Mouse (Mus musculus): Measurements from ENCODE around the gene Pafah1b3.

The Pafah1b3 gene

GRCm38 (mm10) chr7:25271651-25272444, 25.9 kb downstream of the Pafah1b3 start:
- in situ Hi-C loops (cut with MboI, MseI): loop anchor here (5.0 to 25.0 kb wide), 3 partner anchors 47 to 1965 kb away; partner anchors contain the start of genes Coq8b (in 1 of the 2), Dedd2 (in 1 of the 2), Itpkc (in 1 of the 2) and Zfp526 (in 1 of the 2)

- in situ Hi-C loops (cut with MboI, MseI): loop anchor here (5.0 to 25.0 kb wide), 3 partner anchors 46 to 1966 kb away; partner anchors contain the start of genes Coq8b (in 1 of the 2), Dedd2 (in 1 of the 2), Itpkc (in 1 of the 2) and Zfp526 (in 1 of the 2)
Measured at GRCm38 (mm10) chr7:25270652-25271633, 26.8 kb downstream of the Pafah1b3 start.

GRCm38 (mm10) chr7:25269545-25270271, 28.1 kb downstream of the Pafah1b3 start:
- in situ Hi-C loops (cut with MboI, MseI): loop anchor here (5.0 to 25.0 kb wide), 3 partner anchors 45 to 1968 kb away; partner anchors contain the start of genes Coq8b (in 1 of the 2), Dedd2 (in 1 of the 2), Itpkc (in 1 of the 2) and Zfp526 (in 1 of the 2)

- in situ Hi-C loops (cut with MboI, MseI): loop anchor here in 1 of 2 experiments (25.0 kb wide), 1 partner anchor 1968 kb away; the partner anchor contains the start of genes Coq8b and Itpkc
Measured at GRCm38 (mm10) chr7:25269029-25269428, 28.8 kb downstream of the Pafah1b3 start.

- in situ Hi-C loops (cut with MboI, MseI): loop anchor here in 1 of 2 experiments (25.0 kb wide), 1 partner anchor 1969 kb away; the partner anchor contains the start of genes Coq8b and Itpkc
Measured at GRCm38 (mm10) chr7:25268588-25268987, 29.2 kb downstream of the Pafah1b3 start.

GRCm38 (mm10) chr7:25267751-25268463, 29.9 kb downstream of the Pafah1b3 start:
- in situ Hi-C loops (cut with MboI, MseI): loop anchor here in 1 of 2 experiments (25.0 kb wide), 1 partner anchor 1969 kb away; the partner anchor contains the start of genes Coq8b and Itpkc

- in situ Hi-C loops (cut with MboI, MseI): loop anchor here in 1 of 2 experiments (25.0 kb wide), 1 partner anchor 1970 kb away; the partner anchor contains the start of genes Coq8b and Itpkc
Measured at GRCm38 (mm10) chr7:25267301-25267750, 30.5 kb downstream of the Pafah1b3 start, which contains the start of gene Cic. Gene Cic, plus strand, starts transcription at chr7:25267704.

GRCm38 (mm10) chr7:25266180-25266962, 31.4 kb downstream of the Pafah1b3 start:
- in situ Hi-C loops (cut with MboI, MseI): loop anchor here in 1 of 2 experiments (25.0 kb wide), 1 partner anchor 1971 kb away; the partner anchor contains the start of genes Coq8b and Itpkc

GRCm38 (mm10) chr7:25265743-25266142, 32.0 kb downstream of the Pafah1b3 start:
- in situ Hi-C loops (cut with MboI, MseI): loop anchor here in 1 of 2 experiments (25.0 kb wide), 1 partner anchor 1972 kb away; the partner anchor contains the start of genes Coq8b and Itpkc

GRCm38 (mm10) chr7:25263968-25264870, 33.6 kb downstream of the Pafah1b3 start:
- in situ Hi-C loops (cut with MboI, MseI): loop anchor here in 1 of 2 experiments (25.0 kb wide), 1 partner anchor 1973 kb away; the partner anchor contains the start of genes Coq8b and Itpkc

GRCm38 (mm10) chr7:25261896-25262295, 35.9 kb downstream of the Pafah1b3 start:
- in situ Hi-C loops (cut with MboI, MseI): loop anchor here in 1 of 2 experiments (25.0 kb wide), 1 partner anchor 1975 kb away; the partner anchor contains the start of genes Coq8b and Itpkc

- in situ Hi-C loops (cut with MboI, MseI): loop anchor here in 1 of 2 experiments (25.0 kb wide), 1 partner anchor 1985 kb away; the partner anchor contains the start of genes Coq8b and Itpkc
Measured at GRCm38 (mm10) chr7:25251822-25252221, 46.0 kb downstream of the Pafah1b3 start.

GRCm38 (mm10) chr7:25251071-25251791, 46.6 kb downstream of the Pafah1b3 start:
- in situ Hi-C loops (cut with MboI, MseI): loop anchor here in 1 of 2 experiments (25.0 kb wide), 1 partner anchor 1986 kb away; the partner anchor contains the start of genes Coq8b and Itpkc

- in situ Hi-C loops (cut with MboI, MseI): loop anchor here in 1 of 2 experiments (25.0 kb wide), 1 partner anchor 1987 kb away; the partner anchor contains the start of genes Coq8b and Itpkc
Measured at GRCm38 (mm10) chr7:25250141-25250972, 47.4 kb downstream of the Pafah1b3 start, which contains the start of gene Erf. Gene Erf, minus strand, starts transcription at chr7:25250761.

Measured in T-helper 17 cell (primary cell).